Mouse (Mus musculus): Measurements from ENCODE around the gene Gorasp1. TPM values are rescaled to one million over a fixed set of nuclear protein-coding genes. Genes with fewer than 3 reads are reported as not detected.

Gene Gorasp1
- polyA plus RNA-seq (2015; fragmentation: Illumina TruSeq; extraction: RNeasy Lipid Tissue Mini Kit (QIAGEN cat#74804); ENCODE audit: low read depth, low replicate concordance) = 21.4 TPM

GRCm38 (mm10) chr9:119937005-119937773 lies at the start of gene Gorasp1, which contains the start of gene Ttc21a:
Gene Gorasp1 (minus strand): TSS chr9:119937565.
Gene Ttc21a (plus strand): TSS chr9:119937606.

GRCm38 (mm10) chr9:119984536-119985011 lies 47.2 kb upstream of the Gorasp1 start, which contains the start of gene Csrnp1:
Gene Csrnp1 (minus strand): TSS chr9:119984658.

DNA sequence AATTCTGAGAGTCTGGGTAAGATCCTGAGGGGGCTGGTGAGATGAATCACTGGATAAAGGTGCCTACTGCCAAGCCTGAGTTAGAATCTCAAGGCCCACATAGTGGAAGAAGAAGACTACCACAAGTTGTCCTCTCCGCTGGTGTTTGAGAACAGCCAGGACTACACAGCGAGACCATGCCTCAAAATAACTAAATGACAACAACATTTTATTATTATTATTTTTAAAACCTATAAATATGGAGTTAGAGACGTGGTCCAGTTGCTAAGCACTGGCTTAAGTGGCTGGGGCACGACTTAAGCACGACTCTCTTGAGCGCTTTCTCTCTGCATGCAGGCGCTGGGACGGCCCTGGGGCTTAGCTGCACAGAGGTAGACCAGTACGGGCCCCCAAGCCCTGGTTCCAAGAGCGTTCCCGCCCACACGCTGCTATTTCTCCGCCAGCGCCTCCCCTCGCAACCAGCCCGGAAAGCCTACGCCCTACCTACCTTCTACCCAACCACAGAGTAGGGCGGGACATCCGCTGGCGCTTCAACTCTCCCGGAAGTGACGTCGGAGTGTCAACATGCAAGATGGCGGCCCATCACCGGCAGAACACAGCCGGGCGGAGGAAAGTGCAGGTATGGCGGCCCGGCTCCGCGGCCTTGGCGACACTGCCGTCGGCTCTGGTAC lies 42.9 kb downstream of the Gorasp1 start, which contains the start of gene Wdr48:
Gene Wdr48, plus strand, starts transcription at position 540 of the 671 bp plus-strand sequence.

Other genes with a start within 250 kb of the Gorasp1 start
- 0.06 TPM for gene Scn10a, start 218.2 kb downstream of the Gorasp1 start, polyA plus RNA-seq (2015; fragmentation: Illumina TruSeq; extraction: RNeasy Lipid Tissue Mini Kit (QIAGEN cat#74804); ENCODE audit: low read depth, low replicate concordance)
- gene Scn11a, start 112.1 kb downstream of the Gorasp1 start, polyA plus RNA-seq (2015; fragmentation: Illumina TruSeq; extraction: RNeasy Lipid Tissue Mini Kit (QIAGEN cat#74804); ENCODE audit: low read depth, low replicate concordance) = not detected
- gene Wdr48, start 42.7 kb downstream of the Gorasp1 start, polyA plus RNA-seq (2015; fragmentation: Illumina TruSeq; extraction: RNeasy Lipid Tissue Mini Kit (QIAGEN cat#74804); ENCODE audit: low read depth, low replicate concordance) = 56.5 TPM
- gene Ttc21a, start within 50 bp of the Gorasp1 start, polyA plus RNA-seq (2015; fragmentation: Illumina TruSeq; extraction: RNeasy Lipid Tissue Mini Kit (QIAGEN cat#74804); ENCODE audit: low read depth, low replicate concordance) = 1.7 TPM
- 12.4 TPM for gene Csrnp1, start 47.1 kb upstream of the Gorasp1 start, polyA plus RNA-seq (2015; fragmentation: Illumina TruSeq; extraction: RNeasy Lipid Tissue Mini Kit (QIAGEN cat#74804); ENCODE audit: low read depth, low replicate concordance)
- gene Xirp1, start 86.0 kb upstream of the Gorasp1 start, polyA plus RNA-seq (2015; fragmentation: Illumina TruSeq; extraction: RNeasy Lipid Tissue Mini Kit (QIAGEN cat#74804); ENCODE audit: low read depth, low replicate concordance) = 0.12 TPM
- 37.9 TPM for gene Cx3cr1, start 132.3 kb upstream of the Gorasp1 start, polyA plus RNA-seq (2015; fragmentation: Illumina TruSeq; extraction: RNeasy Lipid Tissue Mini Kit (QIAGEN cat#74804); ENCODE audit: low read depth, low replicate concordance)
- gene Ccr8, start 154.5 kb upstream of the Gorasp1 start, polyA plus RNA-seq (2015; fragmentation: Illumina TruSeq; extraction: RNeasy Lipid Tissue Mini Kit (QIAGEN cat#74804); ENCODE audit: low read depth, low replicate concordance) = not detected
- gene Slc25a38, start 172.8 kb upstream of the Gorasp1 start, polyA plus RNA-seq (2015; fragmentation: Illumina TruSeq; extraction: RNeasy Lipid Tissue Mini Kit (QIAGEN cat#74804); ENCODE audit: low read depth, low replicate concordance) = 32.2 TPM
- 1,074 TPM for gene Rpsa, start 190.1 kb upstream of the Gorasp1 start, polyA plus RNA-seq (2015; fragmentation: Illumina TruSeq; extraction: RNeasy Lipid Tissue Mini Kit (QIAGEN cat#74804); ENCODE audit: low read depth, low replicate concordance)
- gene Mobp, start 212.1 kb upstream of the Gorasp1 start, polyA plus RNA-seq (2015; fragmentation: Illumina TruSeq; extraction: RNeasy Lipid Tissue Mini Kit (QIAGEN cat#74804); ENCODE audit: low read depth, low replicate concordance) = 1,305 TPM

Measured in brain, adult 10 weeks (tissue).